Mouse (Mus musculus): ENCODE measurements around the gene Pax6. TPM values are rescaled to one million over a fixed set of nuclear protein-coding genes. Genes with fewer than 3 reads are reported as not detected.

Gene Pax6
- polyA plus RNA-seq, 1 experiment, result 2.6 TPM

GRCm38 (mm10) chr2:105675730-105676079, 7.0 kb downstream of the Pax6 start:
- WGBS, result 1% methylated on average over 11 of the region's 11 CpGs
- H3K4me3 ChIP-seq (ENCODE audit: low read depth, low read length), result peak overlapping the region; percentile 39
- H3K27ac ChIP-seq (ENCODE audit: insufficient read depth, low read depth, low read length), result no peak overlapping the region
- peaks cover 17% of the 10 kb centered on the region for H3K4me1 ChIP-seq (ENCODE audit: control insufficient read depth, insufficient read depth, insufficient read length, low read length)
- TF ChIP-seq POLR2A (IDR thresholded peaks at IDR 0.05; ENCODE audit: low read depth, low read length) (no peak), CTCF (IDR thresholded peaks at IDR 0.05; ENCODE audit: extremely low read depth, insufficient read length, insufficient replicate concordance, low read depth, low read length) (no peak)
- peaks cover 91% of the 10 kb centered on the region for H3K27me3 ChIP-seq (ENCODE audit: control insufficient read depth, insufficient read depth, low read length)
- H3K36me3 ChIP-seq (ENCODE audit: control insufficient read depth, insufficient read depth, low read length), result no peaks in the 10 kb centered on the region

DNA sequence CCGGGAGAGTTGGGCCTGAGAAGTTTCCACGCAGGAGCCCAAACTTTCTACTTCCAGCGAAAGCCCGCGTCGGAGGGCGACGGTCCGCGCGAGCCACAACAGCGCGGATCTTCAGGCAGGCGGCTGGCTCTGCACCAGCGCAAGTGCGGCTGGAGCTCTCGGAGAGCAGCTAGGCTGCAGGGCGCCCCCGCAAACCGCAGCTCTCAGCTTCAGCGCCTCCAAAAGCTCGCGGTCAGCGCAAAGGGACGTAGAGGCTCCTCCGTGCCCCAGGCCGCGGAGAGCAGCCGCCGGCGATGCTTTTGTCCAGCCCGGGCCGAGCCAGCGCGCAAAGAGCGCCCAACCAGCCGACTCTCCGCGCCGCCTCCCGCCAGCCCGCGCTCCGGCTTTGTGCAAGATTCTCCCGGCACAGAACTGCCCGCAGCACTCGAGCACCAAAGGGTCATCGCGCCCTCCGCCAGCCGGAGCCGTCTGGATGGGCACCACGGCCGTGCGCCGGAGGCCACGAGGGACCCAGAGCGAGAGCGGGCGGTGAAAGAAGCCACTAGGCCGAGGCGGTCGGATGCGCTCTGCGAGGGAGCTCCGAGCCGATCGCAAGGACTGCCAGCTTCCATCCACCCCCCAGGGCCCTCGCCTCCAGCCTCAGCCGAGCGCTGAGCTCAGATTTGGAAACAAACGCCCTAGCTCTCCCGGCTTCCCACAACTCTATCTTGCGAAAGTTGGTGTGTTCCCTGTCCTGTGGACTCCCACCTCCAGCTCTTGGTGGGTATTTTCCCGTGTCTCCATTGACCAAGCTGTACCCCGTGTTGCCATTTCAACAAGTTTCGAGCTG, 7.6 kb downstream of the Pax6 start:
- WGBS, result 1% methylated on average over 77 of the region's 77 CpGs
- no peak for TF ChIP-seq CTCF (IDR thresholded peaks at IDR 0.05; ENCODE audit: extremely low read depth, insufficient read length, insufficient replicate concordance, low read depth, low read length)
- no peak for TF ChIP-seq POLR2A (IDR thresholded peaks at IDR 0.05; ENCODE audit: low read depth, low read length)
- H3K4me1 ChIP-seq (ENCODE audit: control insufficient read depth, insufficient read depth, insufficient read length, low read length), result peaks cover 21% of the 10 kb centered on the region
- H3K27ac ChIP-seq (ENCODE audit: insufficient read depth, low read depth, low read length), result no peak overlapping the region
- peaks cover 92% of the 10 kb centered on the region for H3K27me3 ChIP-seq (ENCODE audit: control insufficient read depth, insufficient read depth, low read length)
- no peaks in the 10 kb centered on the region for H3K36me3 ChIP-seq (ENCODE audit: control insufficient read depth, insufficient read depth, low read length)
- H3K4me3 ChIP-seq (ENCODE audit: low read depth, low read length), result peak overlapping the region; percentile 34

GRCm38 (mm10) chr2:105676909-105677433, 8.3 kb downstream of the Pax6 start:
- TF ChIP-seq CTCF (IDR thresholded peaks at IDR 0.05; ENCODE audit: extremely low read depth, insufficient read length, insufficient replicate concordance, low read depth, low read length) (no peak), POLR2A (IDR thresholded peaks at IDR 0.05; ENCODE audit: low read depth, low read length) (no peak)
- Histone ChIP-seq H3K27ac (ENCODE audit: insufficient read depth, low read depth, low read length) (no peak overlapping the region), H3K4me1 (ENCODE audit: control insufficient read depth, insufficient read depth, insufficient read length, low read length) (peaks cover 21% of the 10 kb centered on the region), H3K4me3 (ENCODE audit: low read depth, low read length) (no peak overlapping the region), H3K36me3 (ENCODE audit: control insufficient read depth, insufficient read depth, low read length) (no peaks in the 10 kb centered on the region), H3K27me3 (ENCODE audit: control insufficient read depth, insufficient read depth, low read length) (peaks cover 92% of the 10 kb centered on the region)
- WGBS, result 2% methylated on average over 11 of the region's 11 CpGs

DNA sequence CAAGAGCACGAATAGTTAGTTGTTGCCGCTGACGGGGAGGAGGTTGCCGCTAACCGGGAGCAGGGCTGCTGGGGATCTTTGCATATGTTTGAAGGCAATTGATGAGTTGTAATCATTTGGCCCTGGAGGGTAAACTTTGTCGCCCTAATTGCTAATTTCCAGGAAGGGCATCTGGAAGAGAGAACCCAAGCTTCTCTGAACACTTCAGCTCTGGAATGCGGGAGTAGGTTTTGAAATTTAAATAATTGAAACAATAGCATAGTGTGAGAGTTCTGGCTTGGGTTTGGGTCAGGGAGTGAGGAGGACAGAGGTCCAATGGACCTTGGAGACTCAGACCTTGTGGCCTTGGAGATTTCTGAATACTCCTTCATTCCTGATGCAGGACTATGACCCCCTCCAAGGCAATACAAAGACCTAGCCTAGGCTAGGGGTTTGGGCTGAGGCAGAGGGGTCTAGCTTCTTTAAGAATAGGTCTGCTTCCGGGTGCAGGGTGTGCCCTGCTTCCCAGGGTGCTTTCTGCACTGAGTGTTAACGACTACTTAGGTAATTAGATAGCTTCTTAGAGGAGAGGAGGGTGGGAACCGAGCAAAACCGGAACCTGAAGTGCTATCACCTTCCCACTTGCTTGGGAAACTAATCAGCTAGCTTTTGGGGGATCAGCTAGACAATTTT, 8.9 kb downstream of the Pax6 start:
- Histone ChIP-seq H3K36me3 (ENCODE audit: control insufficient read depth, insufficient read depth, low read length) (no peaks in the 10 kb centered on the region), H3K4me3 (ENCODE audit: low read depth, low read length) (no peak overlapping the region), H3K27me3 (ENCODE audit: control insufficient read depth, insufficient read depth, low read length) (peaks cover 92% of the 10 kb centered on the region), H3K27ac (ENCODE audit: insufficient read depth, low read depth, low read length) (no peak overlapping the region), H3K4me1 (ENCODE audit: control insufficient read depth, insufficient read depth, insufficient read length, low read length) (peaks cover 21% of the 10 kb centered on the region)
- 5% methylated on average over 11 of the region's 11 CpGs for WGBS
- TF ChIP-seq POLR2A (IDR thresholded peaks at IDR 0.05; ENCODE audit: low read depth, low read length), result no peak
- TF ChIP-seq CTCF (IDR thresholded peaks at IDR 0.05; ENCODE audit: extremely low read depth, insufficient read length, insufficient replicate concordance, low read depth, low read length), result no peak

- H3K4me1 ChIP-seq (ENCODE audit: control insufficient read depth, insufficient read depth, insufficient read length, low read length), result peaks cover 21% of the 10 kb centered on the region
- WGBS, result 16% methylated on average over 4 of the region's 4 CpGs
- no peak overlapping the region for H3K4me3 ChIP-seq (ENCODE audit: low read depth, low read length)
- no peak overlapping the region for H3K27ac ChIP-seq (ENCODE audit: insufficient read depth, low read depth, low read length)
- TF ChIP-seq CTCF (IDR thresholded peaks at IDR 0.05; ENCODE audit: extremely low read depth, insufficient read length, insufficient replicate concordance, low read depth, low read length) (no peak), POLR2A (IDR thresholded peaks at IDR 0.05; ENCODE audit: low read depth, low read length) (no peak)
- H3K27me3 ChIP-seq (ENCODE audit: control insufficient read depth, insufficient read depth, low read length), result peaks cover 88% of the 10 kb centered on the region
- no peaks in the 10 kb centered on the region for H3K36me3 ChIP-seq (ENCODE audit: control insufficient read depth, insufficient read depth, low read length)
These were observed 9.6 kb downstream of the Pax6 start for GRCm38 (mm10) chr2:105678306-105678705.

DNA sequence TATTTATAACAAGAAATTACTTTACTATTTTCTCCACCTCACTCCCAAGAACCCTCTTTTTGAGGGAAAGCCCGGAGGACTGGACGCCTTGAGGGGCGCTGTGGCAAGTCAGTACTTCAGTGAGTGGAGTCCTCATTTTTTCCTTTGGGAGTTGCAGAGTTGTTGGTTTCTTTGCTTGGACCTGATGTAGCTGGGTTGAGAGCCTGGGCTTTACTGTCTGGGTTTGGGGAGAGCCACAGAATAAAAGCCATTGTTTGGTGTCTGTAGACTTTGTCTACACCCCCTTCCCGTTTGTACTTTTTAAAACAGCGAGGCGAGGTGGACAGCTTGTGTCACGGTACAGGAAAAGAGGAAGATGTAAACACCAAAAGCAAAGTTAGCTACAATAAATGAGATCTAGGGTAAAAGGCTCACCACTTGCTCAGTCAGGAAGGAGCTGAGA, 10.2 kb downstream of the Pax6 start:
- no peak overlapping the region for H3K4me3 ChIP-seq (ENCODE audit: low read depth, low read length)
- no peaks in the 10 kb centered on the region for H3K36me3 ChIP-seq (ENCODE audit: control insufficient read depth, insufficient read depth, low read length)
- 6% methylated on average over 7 of the region's 7 CpGs for WGBS
- TF ChIP-seq CTCF (IDR thresholded peaks at IDR 0.05; ENCODE audit: extremely low read depth, insufficient read length, insufficient replicate concordance, low read depth, low read length) (no peak), POLR2A (IDR thresholded peaks at IDR 0.05; ENCODE audit: low read depth, low read length) (no peak)
- peaks cover 19% of the 10 kb centered on the region for H3K4me1 ChIP-seq (ENCODE audit: control insufficient read depth, insufficient read depth, insufficient read length, low read length)
- H3K27ac ChIP-seq (ENCODE audit: insufficient read depth, low read depth, low read length), result no peak overlapping the region
- peaks cover 86% of the 10 kb centered on the region for H3K27me3 ChIP-seq (ENCODE audit: control insufficient read depth, insufficient read depth, low read length)

DNA sequence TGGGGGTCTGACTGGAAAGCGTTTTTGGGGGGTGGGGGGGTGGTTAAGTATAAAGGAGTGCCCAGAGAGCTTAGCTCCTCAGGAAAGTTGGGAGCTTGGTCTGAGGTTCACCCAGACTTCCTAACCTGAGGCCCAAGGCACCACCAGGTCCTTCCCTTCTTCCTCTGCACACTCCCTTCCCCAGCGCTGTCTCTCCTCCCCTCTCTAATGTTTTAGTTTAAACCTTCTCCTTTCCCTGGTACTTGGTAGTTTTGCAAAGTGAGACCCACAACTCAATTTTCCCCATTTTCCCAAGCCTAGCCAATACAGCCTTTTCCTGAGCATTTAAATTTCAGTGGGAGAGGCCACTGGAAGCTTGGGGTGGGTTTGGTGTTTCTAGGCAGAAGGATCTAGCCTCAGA, 10.6 kb downstream of the Pax6 start:
- H3K4me1 ChIP-seq (ENCODE audit: control insufficient read depth, insufficient read depth, insufficient read length, low read length), result peaks cover 19% of the 10 kb centered on the region

More for the DNA sequence above, 10.6 kb downstream of the Pax6 start:
- TF ChIP-seq POLR2A (IDR thresholded peaks at IDR 0.05; ENCODE audit: low read depth, low read length) (no peak), CTCF (IDR thresholded peaks at IDR 0.05; ENCODE audit: extremely low read depth, insufficient read length, insufficient replicate concordance, low read depth, low read length) (no peak)
- Histone ChIP-seq H3K36me3 (ENCODE audit: control insufficient read depth, insufficient read depth, low read length) (no peaks in the 10 kb centered on the region), H3K27me3 (ENCODE audit: control insufficient read depth, insufficient read depth, low read length) (peaks cover 83% of the 10 kb centered on the region), H3K27ac (ENCODE audit: insufficient read depth, low read depth, low read length) (no peak overlapping the region), H3K4me3 (ENCODE audit: low read depth, low read length) (no peak overlapping the region)
- 8% methylated on average over 2 of the region's 2 CpGs for WGBS

All from small intestine, adult 2 months (tissue).